Mouse (Mus musculus): Measurements from ENCODE around the gene Erg. TPM values are rescaled to one million over a fixed set of nuclear protein-coding genes. Genes with fewer than 3 reads are reported as not detected.

Erg gene
- 2.7 and 2.8 TPM in 2 replicates for polyA plus RNA-seq (2014; fragmentation: Nextera tagmentation; extraction: Ambion mirVana)

DNA sequence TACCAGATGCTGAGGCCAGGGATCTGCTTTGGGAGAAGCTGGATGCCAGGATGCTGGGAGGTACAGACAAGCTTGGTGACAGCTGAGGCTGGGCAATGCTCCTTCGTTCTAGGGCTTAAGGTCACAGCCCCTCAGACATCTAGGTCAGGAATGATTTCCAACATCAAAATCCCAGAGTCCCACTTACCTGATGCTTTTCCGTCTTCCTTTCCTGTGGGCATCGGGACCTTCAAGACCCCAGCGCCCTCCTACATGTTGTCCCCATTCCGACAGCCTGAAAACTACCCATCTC lies at the start of gene Erg:
Gene Erg (minus strand): TSS at position 283 of the 292 bp plus-strand sequence.
- no peak for ATAC-seq (ENCODE audit: insufficient number of reproducible peaks, insufficient read depth, low FRiP score, low read depth)
- WGBS = 8% methylated on average over 5 of the region's 5 CpGs
- Histone ChIP-seq H3K36me3 (ENCODE audit: control insufficient read depth, insufficient read depth, low read length) (no peaks in the 10 kb centered on the region), H3K4me2 (replicated peaks; ENCODE audit: low read depth, low read length) (peak within 1 kb of the TSS; percentile 82), H3K27ac (ENCODE audit: low read length) (no peak within 1 kb of the TSS), H3K27me3 (ENCODE audit: control insufficient read depth, insufficient read depth, low read length) (peaks cover 13% of the 10 kb centered on the region; the same call in 1 of the 2 replicates), H3K9me3 (ENCODE audit: control insufficient read depth, low read depth, low read length) (no peaks in the 10 kb centered on the region), H3K9ac (replicated peaks; ENCODE audit: low read depth, low read length) (0 out of 2 replicates have a peak within 1 kb of the TSS, but pooled peaks have one; percentile 18), H3K4me3 (ENCODE audit: low read depth, low read length) (peak within 1 kb of the TSS; percentile 39), H3K4me1 (ENCODE audit: control insufficient read depth, insufficient read depth, low read length) (peaks cover 17% of the 10 kb centered on the region)

- H3K9ac ChIP-seq (replicated peaks; ENCODE audit: low read depth, low read length) = no peak overlapping the region
- H3K9me3 ChIP-seq (ENCODE audit: control insufficient read depth, low read depth, low read length) = no peaks in the 10 kb centered on the region
- no peak overlapping the region for H3K27ac ChIP-seq (ENCODE audit: low read length)
- no peak overlapping the region for H3K4me2 ChIP-seq (replicated peaks; ENCODE audit: low read depth, low read length)
- no peak overlapping the region for H3K4me3 ChIP-seq (ENCODE audit: low read depth, low read length)
- no peaks in the 10 kb centered on the region for H3K27me3 ChIP-seq (ENCODE audit: control insufficient read depth, insufficient read depth, low read length)
- H3K4me1 ChIP-seq (ENCODE audit: control insufficient read depth, insufficient read depth, low read length) = no peaks in the 10 kb centered on the region
- ATAC-seq (ENCODE audit: insufficient number of reproducible peaks, insufficient read depth, low FRiP score, low read depth) = no peak
- WGBS = 80% methylated on average over 10 of the region's 10 CpGs
- H3K36me3 ChIP-seq (ENCODE audit: control insufficient read depth, insufficient read depth, low read length) = no peaks in the 10 kb centered on the region
These were observed 45.4 kb upstream of the Erg start for GRCm38 (mm10) chr16:95631816-95632215.

- ATAC-seq (ENCODE audit: insufficient number of reproducible peaks, insufficient read depth, low FRiP score, low read depth) = no peak
- Histone ChIP-seq H3K27me3 (ENCODE audit: control insufficient read depth, insufficient read depth, low read length) (no peaks in the 10 kb centered on the region), H3K4me2 (replicated peaks; ENCODE audit: low read depth, low read length) (no peak overlapping the region), H3K9ac (replicated peaks; ENCODE audit: low read depth, low read length) (no peak overlapping the region), H3K4me1 (ENCODE audit: control insufficient read depth, insufficient read depth, low read length) (no peaks in the 10 kb centered on the region), H3K9me3 (ENCODE audit: control insufficient read depth, low read depth, low read length) (no peaks in the 10 kb centered on the region), H3K4me3 (ENCODE audit: low read depth, low read length) (no peak overlapping the region), H3K27ac (ENCODE audit: low read length) (no peak overlapping the region), H3K36me3 (ENCODE audit: control insufficient read depth, insufficient read depth, low read length) (no peaks in the 10 kb centered on the region)
- WGBS = 66% methylated on average over 7 of the region's 7 CpGs
These were observed 37.7 kb upstream of the Erg start for GRCm38 (mm10) chr16:95623876-95624770.

DNA sequence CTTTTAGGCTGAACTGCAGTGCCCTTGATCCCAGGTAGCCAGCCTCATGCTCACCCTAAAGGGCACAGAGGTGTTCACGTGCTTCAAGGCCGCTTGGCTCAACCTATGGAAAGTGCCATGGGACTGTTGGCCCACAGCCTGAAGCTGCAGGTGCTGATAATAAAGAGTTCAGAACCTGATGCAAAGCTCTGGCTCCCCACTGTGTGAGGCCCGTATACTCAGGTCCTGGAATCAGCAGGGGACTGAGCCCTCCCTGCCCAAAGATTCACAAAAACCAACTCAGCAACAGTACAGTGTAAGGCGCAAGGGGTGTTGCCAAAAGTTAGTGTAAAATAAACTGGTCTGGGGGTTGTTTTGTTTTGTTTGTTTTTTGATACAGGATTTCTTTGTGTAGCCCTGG lies 36.7 kb upstream of the Erg start:
- Histone ChIP-seq H3K27me3 (ENCODE audit: control insufficient read depth, insufficient read depth, low read length) (no peaks in the 10 kb centered on the region), H3K9me3 (ENCODE audit: control insufficient read depth, low read depth, low read length) (no peaks in the 10 kb centered on the region), H3K4me2 (replicated peaks; ENCODE audit: low read depth, low read length) (no peak overlapping the region), H3K9ac (replicated peaks; ENCODE audit: low read depth, low read length) (no peak overlapping the region), H3K4me3 (ENCODE audit: low read depth, low read length) (no peak overlapping the region), H3K4me1 (ENCODE audit: control insufficient read depth, insufficient read depth, low read length) (no peaks in the 10 kb centered on the region), H3K27ac (ENCODE audit: low read length) (no peak overlapping the region), H3K36me3 (ENCODE audit: control insufficient read depth, insufficient read depth, low read length) (no peaks in the 10 kb centered on the region)
- no peak for ATAC-seq (ENCODE audit: insufficient number of reproducible peaks, insufficient read depth, low FRiP score, low read depth)
- 88% methylated on average over 4 of the region's 4 CpGs for WGBS

DNA sequence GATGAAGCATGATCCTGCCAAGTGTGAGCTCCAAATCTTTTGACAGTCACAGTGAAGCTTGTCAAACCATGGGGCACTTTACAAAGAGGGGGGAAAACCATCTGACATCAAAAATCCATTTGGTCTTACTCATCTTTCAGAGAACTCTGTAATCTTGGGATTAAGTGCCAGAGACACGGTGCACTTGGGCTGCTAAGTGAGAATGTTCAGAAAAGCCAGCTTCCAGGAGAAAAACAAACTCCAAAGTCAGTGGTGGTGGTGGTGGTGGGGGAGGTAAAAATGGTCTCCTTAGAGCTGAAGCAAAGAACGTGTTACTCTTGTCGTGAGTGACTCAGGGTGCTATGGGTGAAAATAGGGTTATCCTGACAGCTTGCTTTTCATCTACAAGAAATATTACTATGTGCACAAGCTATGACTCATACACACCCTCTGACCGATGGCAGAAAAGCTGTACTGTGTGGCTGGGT lies 33.5 kb upstream of the Erg start:
- Histone ChIP-seq H3K4me3 (ENCODE audit: low read depth, low read length) (no peak overlapping the region), H3K9me3 (ENCODE audit: control insufficient read depth, low read depth, low read length) (no peaks in the 10 kb centered on the region), H3K27me3 (ENCODE audit: control insufficient read depth, insufficient read depth, low read length) (no peaks in the 10 kb centered on the region), H3K9ac (replicated peaks; ENCODE audit: low read depth, low read length) (no peak overlapping the region), H3K36me3 (ENCODE audit: control insufficient read depth, insufficient read depth, low read length) (no peaks in the 10 kb centered on the region), H3K27ac (ENCODE audit: low read length) (no peak overlapping the region), H3K4me2 (replicated peaks; ENCODE audit: low read depth, low read length) (no peak overlapping the region), H3K4me1 (ENCODE audit: control insufficient read depth, insufficient read depth, low read length) (no peaks in the 10 kb centered on the region)
- ATAC-seq (ENCODE audit: insufficient number of reproducible peaks, insufficient read depth, low FRiP score, low read depth) = 0 out of 2 replicates have a peak, but pooled peaks have one; percentile 42
- WGBS = 30% methylated on average over 4 of the region's 4 CpGs

DNA sequence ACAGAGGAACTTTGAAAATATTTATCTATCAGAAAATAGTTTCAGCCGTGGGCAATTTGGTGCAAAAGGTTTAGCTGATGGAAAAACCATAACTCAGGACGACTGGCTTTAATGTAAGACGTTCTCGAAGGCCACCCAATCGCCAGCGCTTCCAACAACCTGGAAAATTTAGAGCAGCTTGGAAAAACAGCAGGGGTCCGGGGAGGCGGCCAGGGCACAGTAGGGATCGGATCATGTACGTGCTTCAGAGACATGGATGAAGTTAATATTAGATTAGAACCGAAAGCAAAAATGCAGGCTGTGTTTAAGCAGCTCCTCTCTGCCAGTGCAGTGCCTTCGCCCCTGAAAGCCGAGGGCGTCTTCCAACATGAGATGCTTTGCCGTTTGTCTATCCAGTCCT lies 31.8 kb upstream of the Erg start:
- H3K27ac ChIP-seq (ENCODE audit: low read length) = no peak overlapping the region
- ATAC-seq (ENCODE audit: insufficient number of reproducible peaks, insufficient read depth, low FRiP score, low read depth) = no peak
- no peaks in the 10 kb centered on the region for H3K36me3 ChIP-seq (ENCODE audit: control insufficient read depth, insufficient read depth, low read length)
- no peak overlapping the region for H3K9ac ChIP-seq (replicated peaks; ENCODE audit: low read depth, low read length)
- no peak overlapping the region for H3K4me3 ChIP-seq (ENCODE audit: low read depth, low read length)
- no peak overlapping the region for H3K4me2 ChIP-seq (replicated peaks; ENCODE audit: low read depth, low read length)
- WGBS = 51% methylated on average over 15 of the region's 15 CpGs
- H3K9me3 ChIP-seq (ENCODE audit: control insufficient read depth, low read depth, low read length) = no peaks in the 10 kb centered on the region
- H3K4me1 ChIP-seq (ENCODE audit: control insufficient read depth, insufficient read depth, low read length) = no peaks in the 10 kb centered on the region
- no peaks in the 10 kb centered on the region for H3K27me3 ChIP-seq (ENCODE audit: control insufficient read depth, insufficient read depth, low read length)

- H3K4me1 ChIP-seq (ENCODE audit: control insufficient read depth, insufficient read depth, low read length) = no peaks in the 10 kb centered on the region
- no peak overlapping the region for H3K4me2 ChIP-seq (replicated peaks; ENCODE audit: low read depth, low read length)
- no peaks in the 10 kb centered on the region for H3K36me3 ChIP-seq (ENCODE audit: control insufficient read depth, insufficient read depth, low read length)
- no peak overlapping the region for H3K27ac ChIP-seq (ENCODE audit: low read length)
- ATAC-seq (ENCODE audit: insufficient number of reproducible peaks, insufficient read depth, low FRiP score, low read depth) = no peak
- no peak overlapping the region for H3K9ac ChIP-seq (replicated peaks; ENCODE audit: low read depth, low read length)
- H3K4me3 ChIP-seq (ENCODE audit: low read depth, low read length) = no peak overlapping the region
- no peaks in the 10 kb centered on the region for H3K9me3 ChIP-seq (ENCODE audit: control insufficient read depth, low read depth, low read length)
- no peaks in the 10 kb centered on the region for H3K27me3 ChIP-seq (ENCODE audit: control insufficient read depth, insufficient read depth, low read length)
- WGBS = 30% methylated on average over 6 of the region's 6 CpGs
These were observed 31.3 kb upstream of the Erg start for GRCm38 (mm10) chr16:95617720-95618119.

- Histone ChIP-seq H3K4me2 (replicated peaks; ENCODE audit: low read depth, low read length) (no peak overlapping the region), H3K4me3 (ENCODE audit: low read depth, low read length) (no peak overlapping the region), H3K9me3 (ENCODE audit: control insufficient read depth, low read depth, low read length) (no peaks in the 10 kb centered on the region), H3K27me3 (ENCODE audit: control insufficient read depth, insufficient read depth, low read length) (no peaks in the 10 kb centered on the region), H3K36me3 (ENCODE audit: control insufficient read depth, insufficient read depth, low read length) (no peaks in the 10 kb centered on the region), H3K27ac (ENCODE audit: low read length) (no peak overlapping the region), H3K4me1 (ENCODE audit: control insufficient read depth, insufficient read depth, low read length) (no peaks in the 10 kb centered on the region), H3K9ac (replicated peaks; ENCODE audit: low read depth, low read length) (no peak overlapping the region)
- 35% methylated on average over 6 of the region's 6 CpGs for WGBS
- ATAC-seq (ENCODE audit: insufficient number of reproducible peaks, insufficient read depth, low FRiP score, low read depth) = no peak
These were observed 29.2 kb upstream of the Erg start for GRCm38 (mm10) chr16:95615579-95615978.
